Mouse (Mus musculus): ENCODE data around the gene Asic2. TPM values are rescaled to one million over a fixed set of nuclear protein-coding genes. Genes with fewer than 3 reads are reported as not detected.

Asic2 gene
- polyA plus RNA-seq, 2 experiments = 0.01 to 0.04 TPM

- 46% methylated on average over 5 of the region's 5 CpGs for WGBS (ENCODE audit: insufficient replicate concordance)
- Histone ChIP-seq H3K4me2 (ENCODE audit: low read depth) (no peak overlapping the region), H3K4me3 (ENCODE audit: insufficient read depth in 1 of 2, low read depth in 2 of 2, low read length in 2 of 2) (no peak overlapping the region), H3K27ac (no peak overlapping the region), H3K9me3 (ENCODE audit: control insufficient read depth, low read length) (no peaks in the 10 kb centered on the region), H3K9ac (replicated peaks) (no peak overlapping the region), H3K36me3 (replicated peaks; ENCODE audit: control insufficient read depth, insufficient read depth, low read depth) (no peaks in the 10 kb centered on the region), H3K27me3 (ENCODE audit: control insufficient read depth, insufficient read depth, low read length) (no peaks in the 10 kb centered on the region), H3K4me1 (replicated peaks; ENCODE audit: control insufficient read depth in 2 of 2, insufficient read depth in 2 of 2, low read length in 1 of 2) (no peaks in the 10 kb centered on the region)
- ATAC-seq (ENCODE audit: insufficient read depth) = no peak
- DNase-seq (ENCODE audit: low read depth in 3 of 3, low spot score in 3 of 3) = no peak
- TF ChIP-seq CTCF (IDR thresholded peaks at IDR 0.05; ENCODE audit: low read depth) = no peak
- no peak for TF ChIP-seq EP300 (IDR thresholded peaks at IDR 0.05; ENCODE audit: low read depth)
These were observed 690.9 kb downstream of the Asic2 start for GRCm38 (mm10) chr11:81277406-81277805.

GRCm38 (mm10) chr11:81272677-81273418 lies 695.4 kb downstream of the Asic2 start:
- 67% methylated on average over 16 of the region's 16 CpGs for WGBS (ENCODE audit: insufficient replicate concordance)
- H3K9ac ChIP-seq (replicated peaks) = no peak overlapping the region
- DNase-seq (ENCODE audit: low read depth in 3 of 3, low spot score in 3 of 3) = no peak

GRCm38 (mm10) chr11:81271422-81271821 lies 696.8 kb downstream of the Asic2 start:
- Histone ChIP-seq H3K27ac (no peak overlapping the region), H3K4me3 (ENCODE audit: insufficient read depth in 1 of 2, low read depth in 2 of 2, low read length in 2 of 2) (no peak overlapping the region), H3K36me3 (replicated peaks; ENCODE audit: control insufficient read depth, insufficient read depth, low read depth) (no peaks in the 10 kb centered on the region), H3K27me3 (ENCODE audit: control insufficient read depth, insufficient read depth, low read length) (no peaks in the 10 kb centered on the region), H3K9me3 (ENCODE audit: control insufficient read depth, low read length) (no peaks in the 10 kb centered on the region), H3K4me1 (replicated peaks; ENCODE audit: control insufficient read depth in 2 of 2, insufficient read depth in 2 of 2, low read length in 1 of 2) (no peaks in the 10 kb centered on the region), H3K9ac (replicated peaks) (no peak overlapping the region), H3K4me2 (ENCODE audit: low read depth) (no peak overlapping the region)
- no peak for ATAC-seq (ENCODE audit: insufficient read depth)
- WGBS (ENCODE audit: insufficient replicate concordance) = 37% methylated on average over 1 of the region's 1 CpGs
- TF ChIP-seq EP300 (IDR thresholded peaks at IDR 0.05; ENCODE audit: low read depth) = no peak
- TF ChIP-seq CTCF (IDR thresholded peaks at IDR 0.05; ENCODE audit: low read depth) = no peak
- no peak for DNase-seq (ENCODE audit: low read depth in 3 of 3, low spot score in 3 of 3)

More at GRCm38 (mm10) chr11:81272677-81273418, 695.4 kb downstream of the Asic2 start:
- H3K4me1 ChIP-seq (replicated peaks; ENCODE audit: control insufficient read depth in 2 of 2, insufficient read depth in 2 of 2, low read length in 1 of 2) = no peaks in the 10 kb centered on the region
- no peak for ATAC-seq (ENCODE audit: insufficient read depth)
- no peak overlapping the region for H3K4me3 ChIP-seq (ENCODE audit: insufficient read depth in 1 of 2, low read depth in 2 of 2, low read length in 2 of 2)
- TF ChIP-seq EP300 (IDR thresholded peaks at IDR 0.05; ENCODE audit: low read depth) (no peak), CTCF (IDR thresholded peaks at IDR 0.05; ENCODE audit: low read depth) (no peak)
- no peak overlapping the region for H3K4me2 ChIP-seq (ENCODE audit: low read depth)
- H3K27ac ChIP-seq = no peak overlapping the region
- H3K36me3 ChIP-seq (replicated peaks; ENCODE audit: control insufficient read depth, insufficient read depth, low read depth) = no peaks in the 10 kb centered on the region
- H3K9me3 ChIP-seq (ENCODE audit: control insufficient read depth, low read length) = no peaks in the 10 kb centered on the region
- no peaks in the 10 kb centered on the region for H3K27me3 ChIP-seq (ENCODE audit: control insufficient read depth, insufficient read depth, low read length)

- Histone ChIP-seq H3K4me3 (ENCODE audit: insufficient read depth in 1 of 2, low read depth in 2 of 2, low read length in 2 of 2) (no peak overlapping the region), H3K27me3 (ENCODE audit: control insufficient read depth, insufficient read depth, low read length) (no peaks in the 10 kb centered on the region), H3K36me3 (replicated peaks; ENCODE audit: control insufficient read depth, insufficient read depth, low read depth) (no peaks in the 10 kb centered on the region), H3K4me1 (replicated peaks; ENCODE audit: control insufficient read depth in 2 of 2, insufficient read depth in 2 of 2, low read length in 1 of 2) (no peaks in the 10 kb centered on the region), H3K27ac (no peak overlapping the region), H3K9me3 (ENCODE audit: control insufficient read depth, low read length) (no peaks in the 10 kb centered on the region), H3K4me2 (ENCODE audit: low read depth) (no peak overlapping the region), H3K9ac (replicated peaks) (no peak overlapping the region)
- no peak for TF ChIP-seq EP300 (IDR thresholded peaks at IDR 0.05; ENCODE audit: low read depth)
- ATAC-seq (ENCODE audit: insufficient read depth) = no peak
- no peak for DNase-seq (ENCODE audit: low read depth in 3 of 3, low spot score in 3 of 3)
- 60% methylated on average over 7 of the region's 7 CpGs for whole genome bisulfite sequencing (ENCODE audit: insufficient replicate concordance)
These were observed 697.7 kb downstream of the Asic2 start for GRCm38 (mm10) chr11:81270518-81270917.

- no peak overlapping the region for H3K27ac ChIP-seq
- TF ChIP-seq CTCF (IDR thresholded peaks at IDR 0.05; ENCODE audit: low read depth) (no peak), EP300 (IDR thresholded peaks at IDR 0.05; ENCODE audit: low read depth) (no peak)
- WGBS (ENCODE audit: insufficient replicate concordance) = 37% methylated on average over 2 of the region's 2 CpGs
These were observed 704.5 kb downstream of the Asic2 start for GRCm38 (mm10) chr11:81263757-81264156.

More at GRCm38 (mm10) chr11:81263757-81264156, 704.5 kb downstream of the Asic2 start:
- Histone ChIP-seq H3K9ac (replicated peaks) (no peak overlapping the region), H3K4me1 (replicated peaks; ENCODE audit: control insufficient read depth in 2 of 2, insufficient read depth in 2 of 2, low read length in 1 of 2) (no peaks in the 10 kb centered on the region), H3K9me3 (ENCODE audit: control insufficient read depth, low read length) (no peaks in the 10 kb centered on the region), H3K27me3 (ENCODE audit: control insufficient read depth, insufficient read depth, low read length) (no peaks in the 10 kb centered on the region), H3K36me3 (replicated peaks; ENCODE audit: control insufficient read depth, insufficient read depth, low read depth) (no peaks in the 10 kb centered on the region), H3K4me2 (ENCODE audit: low read depth) (no peak overlapping the region), H3K4me3 (ENCODE audit: insufficient read depth in 1 of 2, low read depth in 2 of 2, low read length in 2 of 2) (no peak overlapping the region)
- no peak for ATAC-seq (ENCODE audit: insufficient read depth)
- DNase-seq (ENCODE audit: low read depth in 3 of 3, low spot score in 3 of 3) = no peak
